Mouse (Mus musculus) testis, postnatal 10 days (tissue): Measurements from ENCODE around the gene Myo10.

Source experiments
- DNase-seq: peaks from one replicate; pipeline ENCODE4 v3.0.0; 2021; ENCODE audit warnings: low spot score

Myo10 gene

GRCm38 (mm10) chr15:25652368-25652767, 30.0 kb downstream of the Myo10 start:
- DNase-seq, result no peak

- no peak for DNase-seq
These were observed 30.6 kb downstream of the Myo10 start for GRCm38 (mm10) chr15:25652933-25653332.

- no peak for DNase-seq
These were observed 31.4 kb downstream of the Myo10 start for GRCm38 (mm10) chr15:25653680-25654079.

- DNase-seq, result no peak
These were observed 40.7 kb downstream of the Myo10 start for GRCm38 (mm10) chr15:25662833-25663519.

- DNase-seq, result no peak
These were observed 47.2 kb downstream of the Myo10 start for GRCm38 (mm10) chr15:25669283-25670247.

- DNase-seq, result no peak
These were observed 51.1 kb downstream of the Myo10 start for GRCm38 (mm10) chr15:25673231-25673980.

- DNase-seq, result no peak
These were observed 52.0 kb downstream of the Myo10 start for GRCm38 (mm10) chr15:25674099-25674931.

- no peak for DNase-seq
These were observed 52.6 kb downstream of the Myo10 start for GRCm38 (mm10) chr15:25674932-25675250.

- DNase-seq, result no peak
These were observed 53.0 kb downstream of the Myo10 start for GRCm38 (mm10) chr15:25675359-25675758.

- DNase-seq, result no peak
These were observed 53.9 kb downstream of the Myo10 start for GRCm38 (mm10) chr15:25676056-25676785.

- DNase-seq, result no peak
These were observed 56.8 kb downstream of the Myo10 start for GRCm38 (mm10) chr15:25679081-25679480.

- DNase-seq, result no peak
These were observed 57.3 kb downstream of the Myo10 start for GRCm38 (mm10) chr15:25679616-25680015.

GRCm38 (mm10) chr15:25680269-25680818, 58.0 kb downstream of the Myo10 start:
- no peak for DNase-seq

GRCm38 (mm10) chr15:25682953-25683507, 60.7 kb downstream of the Myo10 start:
- DNase-seq, result no peak

- DNase-seq, result no peak
These were observed 62.9 kb downstream of the Myo10 start for GRCm38 (mm10) chr15:25685186-25685585.

- no peak for DNase-seq
These were observed 66.3 kb downstream of the Myo10 start for GRCm38 (mm10) chr15:25688424-25689283.

- DNase-seq, result no peak
These were observed 67.2 kb downstream of the Myo10 start for GRCm38 (mm10) chr15:25689477-25689876.

- DNase-seq, result no peak
These were observed 67.9 kb downstream of the Myo10 start for GRCm38 (mm10) chr15:25690066-25690745.

- no peak for DNase-seq
These were observed 68.4 kb downstream of the Myo10 start for GRCm38 (mm10) chr15:25690746-25691105.
